Comparison of ENCODE assay signal across 23 mouse cellular contexts in genomic region chr13:115159386-115159785, GRCm38 (mm10). TPM values are rescaled to one million over a fixed set of nuclear protein-coding genes. Genes with fewer than 3 reads are reported as not detected.
DNase-seq lines count a peak whose midpoint lies in the region; TF ChIP-seq lines count a peak whose summit lies in the region.
"Had no signal": no experiment of that assay in that cellular context is flagged by ENCODE, and none has a peak within 500 bp of the region (broad histone marks: within the 10 kb centered on the region; RNA-seq: fewer than 3 reads in every experiment).

No protein-coding gene starts in this region.

- no peaks in the 10 kb centered on the region for H3K36me3 ChIP-seq in heart, adult 2 months (ENCODE audit: control insufficient read depth, insufficient read depth, low read length)
- H3K36me3 ChIP-seq: embryonic facial prominence, embryonic 10.5 days; embryonic facial prominence, embryonic 15.5 days; forebrain, embryonic 12.5 days; G1E; hindbrain, embryonic 13.5 days; liver, embryonic 12.5 days had no signal

- no peak overlapping the region for H3K4me3 ChIP-seq in heart, adult 2 months
- H3K4me3 ChIP-seq: embryonic facial prominence, embryonic 10.5 days; embryonic facial prominence, embryonic 15.5 days; forebrain, embryonic 12.5 days; hindbrain, embryonic 13.5 days; liver, embryonic 12.5 days had no signal

- no peaks in the 10 kb centered on the region for H3K79me2 ChIP-seq in heart, adult 2 months (replicated peaks; ENCODE audit: control insufficient read depth, insufficient read depth, low read length)

- peak; percentile 21 for DNase-seq in adrenal gland, adult 2 months
- no peak for DNase-seq in adrenal gland, postnatal 25 days
- peak in 1 of 2 experiments; percentile 30 for DNase-seq in heart, adult 2 months
- DNase-seq in heart, postnatal 4 days: no peak
- peak; percentile 85 for DNase-seq in MN1 (ENCODE audit: low spot score)
- DNase-seq in heart, postnatal 10 days: peak; percentile 16 to 19
- no peak for DNase-seq in spleen, postnatal 36 days (ENCODE audit: low spot score in 2 of 2)
- DNase-seq: cerebellum, adult 8-10 months; cerebellum, postnatal 25 days; forebrain, postnatal 0 days; kidney, postnatal 4 days; left cerebral cortex, postnatal 4 days; liver, postnatal 0 days; lung, postnatal 36 days; thymus, adult 2 months; thymus, postnatal 4 days had no signal

- intact Hi-C loops in heart, adult 2 months (cut with DNase I): loop anchor here (5.0 kb wide), 1 partner anchor 63 kb away; no protein-coding TSS in a partner anchor
- intact Hi-C loops in heart, postnatal 10 days (cut with DNase I): loop anchor here (5.0 kb wide), 1 partner anchor 37 kb away; no protein-coding TSS in a partner anchor

- H3K9ac ChIP-seq in heart, adult 2 months (ENCODE audit: low read depth, low read length): no peak overlapping the region
- H3K9ac ChIP-seq: embryonic facial prominence, embryonic 15.5 days; forebrain, embryonic 12.5 days; forebrain, postnatal 0 days; hindbrain, embryonic 13.5 days; liver, embryonic 12.5 days; liver, postnatal 0 days had no signal

- no peak for TF ChIP-seq CTCF in heart, adult 2 months (IDR thresholded peaks at IDR 0.05)

- no peak for TF ChIP-seq POLR2A in heart, adult 2 months (IDR thresholded peaks at IDR 0.05; ENCODE audit: insufficient read depth, low read depth, low read length)

- H3K4me1 ChIP-seq in heart, adult 2 months (ENCODE audit: control insufficient read depth, insufficient read depth, low read length): no peaks in the 10 kb centered on the region
- H3K4me1 ChIP-seq: embryonic facial prominence, embryonic 10.5 days; embryonic facial prominence, embryonic 15.5 days; forebrain, embryonic 12.5 days; hindbrain, embryonic 13.5 days; liver, embryonic 12.5 days had no signal

- peak; percentile 82; the same call in 1 of the 2 replicates for TF ChIP-seq EP300 in heart, adult 2 months (IDR thresholded peaks at IDR 0.05; ENCODE audit: insufficient read depth, low read depth, low read length)

- no peaks in the 10 kb centered on the region for H3K27me3 ChIP-seq in heart, adult 2 months (ENCODE audit: control insufficient read depth, insufficient read depth, low read length)
- H3K27me3 ChIP-seq: embryonic facial prominence, embryonic 15.5 days; forebrain, embryonic 12.5 days; hindbrain, embryonic 13.5 days; liver, embryonic 12.5 days had no signal

- 28% methylated on average over 4 of the region's 4 CpGs for WGBS in heart, adult 2 months

- peak overlapping the region; percentile 38 for H3K27ac ChIP-seq in heart, adult 2 months
- H3K27ac ChIP-seq: embryonic facial prominence, embryonic 10.5 days; embryonic facial prominence, embryonic 15.5 days; forebrain, embryonic 12.5 days; hindbrain, embryonic 13.5 days; liver, embryonic 12.5 days had no signal

RNA-seq across cellular contexts. Expression of gene Itga1, which starts 57.6 kb away (rescaled TPM):
- 10 to 100 TPM; 30.7 to 32.4 TPM for total RNA-seq in adrenal gland, adult 2 months (2021)
- 3.6 and 3.8 TPM in 2 replicates for polyA plus RNA-seq in adrenal gland, adult 2 months (2012; rRNA removed)
- total RNA-seq in adrenal gland, postnatal 25 days (2021): 28.1 and 28.9 TPM in 2 replicates
- 10 to 100 TPM; 34.8 TPM for total RNA-seq in heart, adult 2 months (2021)
- 6.8 and 14.0 TPM in 2 replicates for polyA plus RNA-seq in heart, adult 2 months (2012; rRNA removed)
- total RNA-seq in heart, postnatal 4 days (2021): 10 to 100 TPM; 82.4 to 86.8 TPM
- total RNA-seq in heart, postnatal 10 days (2021): 10 to 100 TPM; 73.9 to 83.5 TPM
- polyA plus RNA-seq: G1E had no signal

RNA-seq across cellular contexts. Expression of gene Gm49395, which starts 57.7 kb away (rescaled TPM):
- total RNA-seq in adrenal gland, adult 2 months (2021): 1 to 10 TPM; 5.3 to 8.8 TPM
- polyA plus RNA-seq in adrenal gland, adult 2 months (2012; rRNA removed): 16.5 and 21.8 TPM in 2 replicates
- 3.4 and 7.3 TPM in 2 replicates for total RNA-seq in adrenal gland, postnatal 25 days (2021)
- 10 to 100 TPM in 1 of 2 experiments, 1 to 10 TPM in 1; 7.8 to 10.5 TPM for total RNA-seq in heart, adult 2 months (2021)
- polyA plus RNA-seq in heart, adult 2 months (2012; rRNA removed): 0.64 and 2.4 TPM in 2 replicates
- total RNA-seq in heart, postnatal 4 days (2021): 10 to 100 TPM; 25.0 to 27.5 TPM
- total RNA-seq in heart, postnatal 10 days (2021): 10 to 100 TPM; 17.2 to 21.0 TPM
- total RNA-seq: G1E; neutrophil, adult 5-6 weeks had no signal

Comparison
In these comparisons a context has a peak if more than half of its experiments do, and no peak if none do; other contexts are left out.
1. DNase-seq: peak in adrenal gland, adult 2 months (single experiment), MN1 (single experiment) and heart, postnatal 10 days (2 of 2); none in adrenal gland, postnatal 25 days (single experiment), heart, postnatal 4 days (single experiment) and spleen, postnatal 36 days (0 of 2).